Mouse (Mus musculus): ENCODE measurements around the gene Pla2g2f.

DNA sequence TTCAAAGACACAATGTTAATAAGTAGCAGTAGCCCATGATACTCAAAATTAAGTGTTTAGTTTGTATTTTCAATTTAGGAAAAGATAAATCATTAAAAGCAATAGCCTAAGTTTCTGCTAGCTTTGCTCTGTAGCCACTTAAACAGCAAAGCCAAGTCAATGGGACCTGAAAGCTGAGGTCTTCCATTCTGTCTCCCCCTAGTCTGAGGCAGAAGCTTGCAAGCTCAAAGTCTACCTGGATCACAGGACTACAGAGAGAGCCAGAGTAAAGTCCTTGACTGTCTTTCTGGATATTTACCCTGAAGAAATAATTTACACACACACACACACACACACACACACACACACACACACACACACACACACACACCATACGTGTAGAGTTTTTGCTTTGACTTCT lies 43.2 kb downstream of the Pla2g2f start:
- TF ChIP-seq CTCF (IDR thresholded peaks at IDR 0.05; ENCODE audit: low read depth, low read length) (no peak), POLR2A (IDR thresholded peaks at IDR 0.05; ENCODE audit: borderline replicate concordance, low read depth, low read length) (no peak)

Measured in bone marrow macrophage, adult 2 months (primary cell).